Mouse (Mus musculus): ENCODE data around the gene Dnajc16.

Gene Dnajc16

DNA sequence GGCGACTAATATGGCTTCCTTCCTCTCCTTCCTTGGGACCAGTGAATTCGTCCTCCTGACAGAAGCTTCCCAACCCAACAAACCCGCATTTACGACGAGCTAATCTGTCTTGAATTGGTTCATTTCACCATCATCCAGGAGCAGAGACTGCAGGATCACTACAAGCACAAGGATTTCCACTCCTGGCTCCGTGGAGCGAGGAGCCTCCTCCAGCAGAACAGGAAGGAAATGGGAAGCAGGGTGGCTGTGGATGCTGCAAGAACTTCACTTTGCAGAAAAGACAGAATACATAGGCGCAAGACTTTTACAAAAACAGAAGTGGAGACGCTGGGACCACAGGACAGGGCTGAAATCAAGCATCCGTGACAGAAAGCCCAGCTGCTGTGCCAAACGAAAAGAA is 66.1 kb downstream of the Dnajc16 start:
- DNase-seq (ENCODE audit: low spot score in 2 of 2) = no peak

DNA sequence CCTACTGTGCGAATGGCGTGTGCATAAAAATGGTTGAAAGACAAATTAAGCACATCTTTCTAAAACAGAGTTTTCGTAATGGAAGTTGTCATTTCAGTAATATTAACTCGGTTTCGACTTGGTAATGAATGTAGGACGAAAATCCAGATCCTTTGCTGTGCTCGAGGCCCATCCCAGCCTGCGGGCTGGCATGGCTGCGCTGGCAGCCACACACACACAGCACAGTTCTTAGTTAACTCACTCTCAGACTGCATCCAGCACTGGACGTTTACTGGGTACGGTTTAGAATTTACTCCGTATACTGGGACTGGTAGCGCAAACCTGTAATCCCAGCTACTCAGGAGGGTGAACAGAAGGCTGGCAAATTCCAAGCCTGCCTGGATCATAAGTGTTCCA is 67.1 kb downstream of the Dnajc16 start:
- DNase-seq (ENCODE audit: low spot score in 2 of 2) = peak in 1 of 2 experiments; percentile 36

DNA sequence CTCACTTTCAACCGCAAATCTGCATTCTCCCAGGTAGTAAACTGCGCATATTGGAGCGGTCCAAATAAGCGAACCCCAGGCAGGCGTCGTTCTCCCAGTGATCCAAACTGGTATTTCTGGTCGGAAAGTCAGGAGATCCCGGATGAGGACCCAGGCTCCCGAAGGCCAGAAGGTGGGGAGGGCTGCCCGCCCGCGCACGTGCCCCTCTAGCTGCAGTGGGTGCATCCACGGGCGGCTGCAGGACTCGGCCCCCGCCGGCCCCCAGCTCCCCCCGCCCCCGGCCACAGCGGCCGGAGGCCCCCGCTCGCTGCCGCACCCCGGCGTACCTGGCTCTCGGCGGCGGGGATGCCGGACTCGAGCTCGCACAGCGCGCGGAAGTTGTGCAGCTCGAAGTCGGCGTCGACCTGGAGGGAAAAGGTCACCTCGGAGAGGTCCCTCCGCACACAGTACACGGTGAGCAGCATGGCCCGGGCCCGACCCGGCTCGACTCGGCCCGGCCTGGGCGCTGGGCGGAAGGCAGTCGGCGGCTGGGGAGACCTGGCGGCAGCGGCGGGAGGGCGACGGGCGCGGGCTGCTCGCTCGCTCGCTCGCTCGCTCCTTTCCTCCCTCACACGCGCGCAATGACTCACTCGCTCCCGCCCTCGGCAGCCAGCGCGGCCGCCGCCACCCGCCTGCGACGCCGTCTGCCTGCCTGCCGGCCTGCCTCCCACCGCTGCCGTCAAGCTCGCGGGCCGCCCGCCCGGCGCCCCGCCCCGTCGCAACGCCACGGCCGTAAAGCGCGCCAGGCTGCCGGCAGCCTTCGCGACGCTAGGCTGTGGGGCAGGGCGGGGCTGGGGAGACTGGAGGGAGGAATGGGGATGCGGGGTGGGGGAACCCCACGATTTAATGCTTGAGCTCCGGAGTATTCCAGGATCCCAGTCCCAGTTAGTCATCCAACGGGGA is 67.7 kb downstream of the Dnajc16 start, which contains the start of gene Ddi2:
TSS of gene Ddi2 (minus strand) at position 689 of the 942 bp plus-strand sequence.
- peak; percentile 94 for DNase-seq (ENCODE audit: low spot score in 2 of 2)

DNA sequence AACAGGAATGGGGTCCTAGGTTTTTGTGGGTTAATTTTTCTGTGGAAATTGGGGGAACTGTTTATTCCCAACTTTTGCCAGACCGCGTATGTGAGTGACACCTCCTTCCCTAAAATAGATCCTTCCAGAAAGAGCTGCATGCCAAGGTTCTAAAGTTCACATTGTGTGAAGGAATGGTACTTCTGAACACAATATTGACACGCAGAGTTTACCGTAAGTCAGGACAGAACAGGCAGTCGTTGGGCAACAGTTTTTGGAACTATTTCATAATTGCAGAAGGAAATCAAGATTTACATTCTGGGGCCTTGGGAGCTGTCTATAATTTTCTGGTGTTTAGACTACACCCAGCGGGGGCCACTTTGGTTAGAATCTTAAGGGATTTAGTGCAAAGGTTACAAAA is 68.8 kb downstream of the Dnajc16 start:
- DNase-seq (ENCODE audit: low spot score in 2 of 2) = no peak

DNA sequence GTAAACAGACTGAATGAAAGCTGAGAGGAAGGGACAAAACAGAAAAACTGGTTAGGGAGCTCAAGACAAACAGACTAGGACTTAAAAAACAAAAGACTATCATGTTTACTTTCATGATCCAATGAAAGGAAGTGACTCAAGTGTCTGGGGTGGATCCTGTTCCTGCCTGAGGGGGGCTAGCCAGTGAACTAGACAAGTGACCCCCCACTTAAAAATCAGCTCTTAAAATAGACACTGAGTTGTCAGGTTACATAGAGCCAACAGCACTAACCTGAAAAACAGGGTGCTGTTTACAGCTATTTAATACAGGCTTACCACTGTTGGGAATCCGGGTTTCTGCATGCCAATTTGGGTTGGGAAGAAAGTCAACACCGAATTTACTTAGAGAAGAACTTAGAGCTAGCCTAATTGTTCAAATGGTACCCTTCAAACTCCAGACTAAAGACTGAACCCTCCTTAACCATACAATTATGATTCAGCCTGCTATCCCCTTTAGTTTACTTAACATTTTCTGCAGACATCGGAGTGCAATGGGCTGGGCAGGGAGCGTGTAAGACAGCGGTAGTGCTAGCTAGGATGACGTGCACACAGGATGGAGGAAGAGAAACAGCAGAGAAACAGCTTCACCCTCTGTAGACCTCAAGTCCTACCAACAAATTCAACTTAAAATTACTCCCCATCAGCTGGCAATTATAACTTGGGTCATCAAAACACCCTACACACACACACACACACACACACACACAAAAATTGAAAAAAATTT is 69.8 kb downstream of the Dnajc16 start:
- DNase-seq (ENCODE audit: low spot score in 2 of 2) = no peak

DNA sequence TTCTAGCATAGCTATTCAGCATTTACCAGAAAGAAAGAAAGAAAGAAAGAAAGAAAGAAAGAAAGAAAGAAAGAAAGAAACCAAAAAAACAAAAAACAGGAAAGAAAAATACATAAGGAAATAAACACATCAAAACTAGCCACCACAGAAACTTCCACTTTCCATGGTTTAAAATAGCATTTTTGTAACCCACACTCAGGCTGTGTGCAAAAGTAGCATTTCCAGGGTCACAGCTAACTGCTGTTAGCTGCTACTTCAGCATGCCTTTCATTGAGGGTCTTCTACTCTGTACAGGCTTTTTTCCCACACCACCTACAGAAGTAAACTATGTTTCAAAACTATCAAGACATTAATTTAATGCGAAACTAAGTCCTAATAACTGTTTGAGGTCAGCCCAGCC is 71.4 kb downstream of the Dnajc16 start:
- no peak for DNase-seq (ENCODE audit: low spot score in 2 of 2)

DNA sequence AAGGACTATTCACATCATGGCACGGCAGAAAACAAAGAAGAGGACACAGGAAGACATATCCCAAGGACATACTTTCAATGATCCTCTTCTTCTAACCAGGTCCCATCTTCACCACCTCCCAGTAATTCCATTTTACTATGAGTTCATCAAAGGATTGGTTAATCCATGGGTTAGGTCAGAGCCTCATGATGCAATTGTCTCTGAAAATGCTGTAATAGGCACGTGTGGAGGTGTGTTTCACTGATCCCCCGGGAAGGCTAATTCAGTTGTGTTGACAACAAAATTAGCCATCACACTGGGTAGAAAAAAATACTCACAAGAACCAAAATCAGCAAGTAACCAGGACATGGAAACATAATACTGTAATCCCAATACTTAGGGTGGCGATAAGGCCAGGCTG is 73.1 kb downstream of the Dnajc16 start:
- no peak for DNase-seq (ENCODE audit: low spot score in 2 of 2)

DNA sequence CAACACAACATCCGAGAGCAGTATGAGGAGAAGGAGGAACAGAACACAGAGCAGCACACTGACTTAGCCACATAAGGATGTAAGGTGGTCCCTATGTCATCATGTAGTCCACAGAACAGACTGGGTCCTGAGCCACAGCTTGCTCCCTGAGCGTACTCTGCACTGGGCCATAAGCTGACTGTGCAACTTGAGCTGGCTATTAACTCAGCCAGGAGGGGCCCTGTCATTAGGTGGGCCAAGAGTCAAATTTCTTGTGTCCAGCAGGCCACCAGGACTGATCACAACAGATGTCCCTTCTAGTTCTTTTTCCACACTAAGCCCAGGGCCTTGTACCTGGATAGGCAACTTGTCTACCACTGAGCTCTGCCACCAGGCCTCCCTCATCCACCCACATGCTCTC is 75.7 kb downstream of the Dnajc16 start:
- DNase-seq (ENCODE audit: low spot score in 2 of 2) = no peak

DNA sequence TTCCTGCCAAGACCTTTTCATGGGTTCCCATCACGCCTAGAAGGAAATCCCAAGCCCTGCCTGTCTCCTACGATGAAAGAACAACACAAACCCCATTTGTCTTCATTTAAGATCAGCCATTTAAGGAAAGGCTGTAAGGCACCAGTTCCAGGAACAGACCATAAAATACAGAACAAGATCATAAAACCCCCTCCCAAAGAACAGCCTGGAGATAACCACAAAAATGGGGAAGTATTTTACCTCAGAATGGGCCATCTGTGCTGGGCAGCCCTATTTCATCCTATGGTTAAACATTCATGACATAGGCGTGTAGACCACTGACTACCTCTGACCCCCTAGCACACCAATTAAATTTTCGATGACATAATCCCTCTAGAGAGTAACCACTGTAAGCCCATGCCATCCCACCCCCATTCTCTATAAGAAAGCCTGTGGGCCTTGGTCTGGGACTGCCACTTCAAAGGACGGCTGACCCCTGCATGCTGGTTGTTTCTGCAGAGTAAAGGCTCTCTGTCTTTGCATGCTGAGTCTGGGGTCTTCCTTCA is 77.1 kb downstream of the Dnajc16 start:
- no peak for DNase-seq (ENCODE audit: low spot score in 2 of 2)

DNA sequence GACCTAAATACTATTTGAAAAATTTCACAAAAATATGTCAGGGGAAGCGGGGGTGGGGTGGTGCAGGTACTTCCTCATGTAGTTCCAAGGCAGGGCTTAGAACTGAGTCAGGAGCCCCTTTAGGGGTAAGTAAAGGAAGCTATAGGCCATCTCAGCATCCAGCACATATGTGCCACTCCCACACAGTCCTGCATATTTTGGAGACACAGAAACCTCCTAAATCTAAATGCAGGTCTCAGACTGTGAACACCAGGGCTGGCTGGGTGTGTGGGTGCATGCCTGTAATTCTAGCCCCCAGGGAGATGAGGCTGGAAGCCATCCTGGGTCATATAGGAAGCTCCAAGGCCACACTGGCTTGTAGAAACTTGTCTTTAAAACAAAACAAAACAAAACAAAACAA is 79.5 kb downstream of the Dnajc16 start:
- DNase-seq (ENCODE audit: low spot score in 2 of 2) = no peak
